Mouse (Mus musculus) neural tube, embryonic 11.5 days (tissue): Measurements from ENCODE around the gene P2ry2. TPM values are rescaled to one million over a fixed set of nuclear protein-coding genes. Genes with fewer than 3 reads are reported as not detected.

Experiments
- ATAC-seq: fragments of 200-750 bp; cut with Nextera tagmentation; 2 replicates; pipeline ENCODE4 v1.8.0; 2017; ENCODE audit warnings: moderate number of reproducible peaks, mild to moderate bottlenecking, moderate TSS enrichment, moderate library complexity; ENCODE audit not compliant: insufficient read depth, low FRiP score, low TSS enrichment
- DNase-seq: peaks from one replicate; pipeline ENCODE4 v3.0.0-alpha.2; 2015; ENCODE audit warnings: low spot score
- H3K27ac ChIP-seq: fragments of 300-500 bp; sonication (generic); 2 replicates; pipeline ENCODE4 v1.5.1; 2014; ENCODE audit warnings: low read depth, mild to moderate bottlenecking, low read length
- H3K27me3 ChIP-seq: fragments of 300-500 bp; sonication (generic); 2 replicates; pipeline ENCODE4 v1.6.1; 2014; ENCODE audit warnings: mild to moderate bottlenecking, low read length, mixed read lengths; ENCODE audit not compliant: control insufficient read depth, insufficient read depth
- H3K36me3 ChIP-seq: fragments of 300-500 bp; sonication (generic); 2 replicates; pipeline ENCODE4 v1.6.1; 2014; ENCODE audit warnings: mild to moderate bottlenecking, low read length, moderate library complexity, mixed read lengths; ENCODE audit not compliant: control insufficient read depth, insufficient read depth
- H3K4me1 ChIP-seq: fragments of 300-500 bp; sonication (generic); 2 replicates; pipeline ENCODE4 v1.6.1; 2014; ENCODE audit warnings: low read length, mixed read lengths; ENCODE audit not compliant: control insufficient read depth, insufficient read depth
- H3K4me2 ChIP-seq: fragments of 300-500 bp; sonication (generic); 2 replicates; pipeline ENCODE4 v1.6.1; 2014; ENCODE audit warnings: low read depth, mild to moderate bottlenecking, moderate library complexity
- H3K4me3 ChIP-seq: fragments of 300-500 bp; sonication (generic); 2 replicates; pipeline ENCODE4 v1.5.1; 2014; ENCODE audit warnings: low read depth, low read length
- H3K9ac ChIP-seq: fragments of 300-500 bp; sonication (generic); 2 replicates; pipeline ENCODE4 v1.6.1; 2014; ENCODE audit warnings: mild to moderate bottlenecking, low read length
- H3K9me3 ChIP-seq: fragments of 300-500 bp; sonication (generic); 2 replicates; pipeline ENCODE4 v1.6.1; 2016; ENCODE audit warnings: low read length; ENCODE audit not compliant: control insufficient read depth
- WGBS: fragments of 180-500 bp; shearing (Covaris S2); extraction: QIAGEN DNeasy Blood & Tissue Kit; methylation state at CpG from one replicate; pipeline ENCODE4 v1.1.7; 2014; 5-methylcytosine and 5-hydroxymethylcytosine counted together
- polyA plus RNA-seq: library from polyadenylated mRNA; unstranded; fragments of >200 nt; fragmentation: Nextera tagmentation; extraction: Ambion mirVana; gene quantifications from 2 replicates; pipeline ENCODE4 v1.2.1, GENCODE M21; 2014

P2ry2 gene
- polyA plus RNA-seq, 1 experiment from 2014 or later: 0.48 TPM

GRCm38 (mm10) chr7:101029446-101029845, 16.8 kb upstream of the P2ry2 start:
- H3K4me1 ChIP-seq: no peaks in the 10 kb centered on the region

GRCm38 (mm10) chr7:101028991-101029390, 16.3 kb upstream of the P2ry2 start:
- H3K9ac ChIP-seq: no peak overlapping the region
- 91% methylated on average over 9 of the region's 9 CpGs for WGBS
- DNase-seq (no peak), ATAC-seq (no peak)
- H3K27me3 ChIP-seq: no peaks in the 10 kb centered on the region
- no peaks in the 10 kb centered on the region for H3K36me3 ChIP-seq
- no peaks in the 10 kb centered on the region for H3K9me3 ChIP-seq
- H3K4me2 ChIP-seq: no peak overlapping the region
- no peak overlapping the region for H3K27ac ChIP-seq
- no peak overlapping the region for H3K4me3 ChIP-seq
- no peaks in the 10 kb centered on the region for H3K4me1 ChIP-seq

More at GRCm38 (mm10) chr7:101029446-101029845, 16.8 kb upstream of the P2ry2 start:
- no peaks in the 10 kb centered on the region for H3K9me3 ChIP-seq
- ATAC-seq (no peak), DNase-seq (no peak)
- H3K4me2 ChIP-seq: no peak overlapping the region
- H3K27ac ChIP-seq: no peak overlapping the region
- H3K9ac ChIP-seq: no peak overlapping the region
- H3K4me3 ChIP-seq: no peak overlapping the region
- WGBS: 69% methylated on average over 6 of the region's 6 CpGs
- H3K36me3 ChIP-seq: no peaks in the 10 kb centered on the region
- no peaks in the 10 kb centered on the region for H3K27me3 ChIP-seq

- no peak overlapping the region for H3K9ac ChIP-seq
- DNase-seq (no peak), ATAC-seq (no peak)
- no peaks in the 10 kb centered on the region for H3K9me3 ChIP-seq
- H3K4me3 ChIP-seq: no peak overlapping the region
- no peaks in the 10 kb centered on the region for H3K27me3 ChIP-seq
- H3K36me3 ChIP-seq: no peaks in the 10 kb centered on the region
- 97% methylated on average over 5 of the region's 5 CpGs for WGBS
- H3K27ac ChIP-seq: no peak overlapping the region
- H3K4me2 ChIP-seq: no peak overlapping the region
- no peaks in the 10 kb centered on the region for H3K4me1 ChIP-seq
Observed at GRCm38 (mm10) chr7:101028444-101028757, 15.7 kb upstream of the P2ry2 start.

GRCm38 (mm10) chr7:101027623-101028443, 15.2 kb upstream of the P2ry2 start:
- Histone ChIP-seq H3K9me3 (no peaks in the 10 kb centered on the region), H3K36me3 (no peaks in the 10 kb centered on the region), H3K27me3 (no peaks in the 10 kb centered on the region), H3K27ac (no peak overlapping the region), H3K4me1 (no peaks in the 10 kb centered on the region), H3K4me2 (no peak overlapping the region), H3K9ac (no peak overlapping the region), H3K4me3 (no peak overlapping the region)
- WGBS: 91% methylated on average over 10 of the region's 10 CpGs
- DNase-seq: no peak
- ATAC-seq: no peak

GRCm38 (mm10) chr7:101026836-101027235, 14.2 kb upstream of the P2ry2 start:
- H3K9ac ChIP-seq: no peak overlapping the region
- WGBS: 69% methylated on average over 5 of the region's 5 CpGs
- H3K36me3 ChIP-seq: no peaks in the 10 kb centered on the region
- no peak overlapping the region for H3K4me3 ChIP-seq
- no peak overlapping the region for H3K4me2 ChIP-seq
- H3K4me1 ChIP-seq: no peaks in the 10 kb centered on the region
- H3K27ac ChIP-seq: no peak overlapping the region
- no peak for ATAC-seq
- no peaks in the 10 kb centered on the region for H3K9me3 ChIP-seq
- no peak for DNase-seq
- no peaks in the 10 kb centered on the region for H3K27me3 ChIP-seq

- Histone ChIP-seq H3K9me3 (no peaks in the 10 kb centered on the region), H3K9ac (no peak overlapping the region), H3K27me3 (peaks cover 16% of the 10 kb centered on the region), H3K27ac (no peak overlapping the region), H3K4me2 (no peak overlapping the region), H3K4me3 (no peak overlapping the region), H3K36me3 (no peaks in the 10 kb centered on the region), H3K4me1 (no peaks in the 10 kb centered on the region; the same call in 1 of the 2 replicates)
- 70% methylated on average over 6 of the region's 6 CpGs for WGBS
- DNase-seq (no peak), ATAC-seq (no peak)
Observed at GRCm38 (mm10) chr7:101017492-101017891, 4.8 kb upstream of the P2ry2 start.

GRCm38 (mm10) chr7:101017021-101017461, 4.4 kb upstream of the P2ry2 start:
- H3K27me3 ChIP-seq: peaks cover 21% of the 10 kb centered on the region
- WGBS: 79% methylated on average over 7 of the region's 7 CpGs
- no peak for ATAC-seq
- no peak overlapping the region for H3K4me2 ChIP-seq
- H3K9ac ChIP-seq: no peak overlapping the region
- H3K9me3 ChIP-seq: no peaks in the 10 kb centered on the region
- no peak overlapping the region for H3K4me3 ChIP-seq
- no peak for DNase-seq
- no peaks in the 10 kb centered on the region for H3K36me3 ChIP-seq
- H3K4me1 ChIP-seq: peaks cover 3% of the 10 kb centered on the region; the same call in 1 of the 2 replicates
- no peak overlapping the region for H3K27ac ChIP-seq

- H3K4me3 ChIP-seq: no peak overlapping the region
- DNase-seq: no peak
- no peak overlapping the region for H3K27ac ChIP-seq
- H3K4me2 ChIP-seq: no peak overlapping the region
- H3K27me3 ChIP-seq: peaks cover 40% of the 10 kb centered on the region
- no peak for ATAC-seq
- peaks cover 9% of the 10 kb centered on the region; the same call in 1 of the 2 replicates for H3K4me1 ChIP-seq
- 64% methylated on average over 1 of the region's 1 CpGs for WGBS
- H3K9ac ChIP-seq: no peak overlapping the region
- H3K9me3 ChIP-seq: no peaks in the 10 kb centered on the region
- H3K36me3 ChIP-seq: no peaks in the 10 kb centered on the region
Observed at GRCm38 (mm10) chr7:101014985-101015384, 2.3 kb upstream of the P2ry2 start.

GRCm38 (mm10) chr7:101014041-101014440, 1.4 kb upstream of the P2ry2 start:
- H3K4me1 ChIP-seq: peaks cover 9% of the 10 kb centered on the region; the same call in 1 of the 2 replicates
- WGBS: 6% methylated on average over 8 of the region's 9 CpGs
- no peak overlapping the region for H3K27ac ChIP-seq
- peaks cover 40% of the 10 kb centered on the region for H3K27me3 ChIP-seq
- no peak overlapping the region for H3K4me2 ChIP-seq
- DNase-seq (no peak), ATAC-seq (no peak)
- H3K36me3 ChIP-seq: no peaks in the 10 kb centered on the region
- H3K4me3 ChIP-seq: no peak overlapping the region
- no peak overlapping the region for H3K9ac ChIP-seq
- no peaks in the 10 kb centered on the region for H3K9me3 ChIP-seq
